Mouse (Mus musculus) olfactory bulb, adult 2 months (tissue): ENCODE measurements around the gene Barhl1. TPM values are rescaled to one million over a fixed set of nuclear protein-coding genes. Genes with fewer than 3 reads are reported as not detected.

Experiments used
- H3K27ac ChIP-seq: fragments of 200-500 bp; 2 replicates; pipeline ENCODE4 v1.5.1; 2012; ENCODE audit warnings: low read depth, low read length; ENCODE audit not compliant: insufficient read depth
- H3K4me1 ChIP-seq: fragments of 200-500 bp; 2 replicates; pipeline ENCODE4 v1.6.1; 2012; ENCODE audit warnings: low read length; ENCODE audit not compliant: control insufficient read depth, insufficient read depth
- H3K4me3 ChIP-seq: fragments of 200-500 bp; 2 replicates; pipeline ENCODE4 v1.5.1; 2012; ENCODE audit warnings: mild to moderate bottlenecking, low read depth, low read length, moderate library complexity; ENCODE audit not compliant: insufficient read depth
- CTCF ChIP-seq: fragments of 200-500 bp; IDR thresholded peaks from 2 replicates; pipeline ENCODE4 v1.5.1; 2012; ENCODE audit warnings: low read depth, mild to moderate bottlenecking, low read length, moderate library complexity; ENCODE audit not compliant: insufficient read depth
- POLR2A ChIP-seq: fragments of 200-500 bp; IDR thresholded peaks from 2 replicates; pipeline ENCODE4 v1.6.1; 2012; ENCODE audit warnings: mild to moderate bottlenecking, low read depth, low read length, moderate library complexity; ENCODE audit not compliant: insufficient read depth
- WGBS: fragments of 180-500 bp; shearing (Covaris S2); methylation state at CpG from one replicate; pipeline ENCODE4 v1.1.7; 2018; 5-methylcytosine and 5-hydroxymethylcytosine counted together
- polyA plus RNA-seq: library from polyadenylated mRNA; stranded (reverse); fragments of >200 nt; gene quantifications from 2 replicates; pipeline ENCODE4 v1.2.4, GENCODE M21; 2012; ENCODE audit warnings: low replicate concordance; ENCODE audit not compliant: missing spikeins, insufficient read depth, insufficient read length

Barhl1 gene
- polyA plus RNA-seq, 1 experiment: not detected

DNA sequence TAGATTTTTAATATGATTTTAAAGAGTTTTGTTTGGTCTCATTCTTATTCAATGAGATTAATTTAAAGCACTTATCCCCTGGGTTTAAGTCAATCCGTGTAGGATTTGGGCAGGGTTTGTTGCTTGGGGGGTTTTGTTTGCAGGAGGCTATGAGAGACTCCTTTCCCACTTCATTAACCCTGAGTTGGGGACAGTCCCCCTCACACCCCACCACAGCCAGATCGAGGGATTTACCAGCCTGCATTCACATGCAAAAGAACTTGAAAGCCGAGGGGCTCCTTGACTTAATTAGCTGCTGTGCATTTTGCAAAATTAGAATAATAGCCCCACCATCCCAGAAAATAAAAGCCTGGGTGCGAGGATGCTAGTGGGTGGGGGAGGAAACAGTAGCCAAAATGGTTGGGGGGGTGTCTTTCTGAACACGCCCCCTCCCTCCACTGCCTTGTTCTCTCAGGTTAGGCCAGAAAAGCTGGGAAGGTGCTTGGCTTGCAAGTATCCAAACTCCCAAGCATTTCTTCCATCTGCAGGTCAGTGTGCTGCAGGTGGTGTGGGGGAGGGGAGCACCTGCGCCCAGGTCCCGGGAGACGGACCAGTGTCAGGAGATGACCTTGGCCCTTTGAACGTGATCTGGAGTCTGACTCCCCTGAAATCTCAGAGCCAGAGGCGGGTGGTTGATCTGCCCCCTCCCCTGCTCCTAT is 8.6 kb downstream of the Barhl1 start:
- TF ChIP-seq POLR2A (no peak), CTCF (no peak)
- no peak overlapping the region for H3K27ac ChIP-seq
- 31% methylated on average over 10 of the region's 10 CpGs for WGBS
- peaks cover 10% of the 10 kb centered on the region for H3K4me1 ChIP-seq
- H3K4me3 ChIP-seq: no peak overlapping the region

DNA sequence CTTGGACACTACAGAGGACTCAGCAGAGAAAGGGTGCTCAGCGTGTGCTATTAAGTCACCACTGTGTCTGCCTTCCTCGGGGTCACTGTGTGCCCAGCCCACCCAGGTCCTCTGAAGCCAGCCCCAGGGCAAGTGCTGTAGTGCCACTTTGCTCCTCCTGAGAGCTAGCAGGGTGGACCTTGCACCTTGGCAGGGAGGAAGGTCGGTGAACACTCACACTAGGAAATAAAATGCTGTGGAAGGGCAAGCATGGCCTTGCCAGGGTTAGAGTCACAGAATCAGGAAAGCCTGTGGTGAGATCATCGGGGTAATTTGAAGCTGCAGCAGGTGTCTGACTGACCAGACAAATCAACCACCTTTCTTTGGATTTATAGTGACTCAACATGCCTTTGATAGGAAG is 10.9 kb downstream of the Barhl1 start:
- 66% methylated on average over 4 of the region's 4 CpGs for WGBS
- Histone ChIP-seq H3K4me1 (peaks cover 10% of the 10 kb centered on the region), H3K4me3 (no peak overlapping the region), H3K27ac (no peak overlapping the region)
- no peak for TF ChIP-seq POLR2A

DNA sequence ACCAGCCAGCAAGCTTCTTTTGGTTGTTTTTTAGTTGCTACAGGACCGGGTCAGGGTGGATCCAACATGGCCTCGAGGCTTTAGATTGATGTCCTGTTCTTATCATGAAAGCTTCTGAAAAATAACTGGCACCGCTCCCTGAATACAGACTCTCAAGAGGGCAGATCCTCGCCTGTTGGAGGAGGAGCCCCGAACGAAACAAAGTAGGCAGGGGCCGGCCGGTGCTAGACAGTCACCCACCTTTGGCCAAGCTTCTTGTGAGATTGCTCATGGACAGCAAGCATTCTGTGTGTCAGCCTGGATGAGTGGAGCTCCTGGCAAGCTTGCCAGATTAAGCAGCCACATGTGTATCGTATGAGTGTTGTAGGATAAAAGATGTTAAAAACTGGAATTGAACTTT is 11.7 kb downstream of the Barhl1 start:
- H3K4me3 ChIP-seq: no peak overlapping the region
- WGBS: 88% methylated on average over 9 of the region's 9 CpGs
- no peak for TF ChIP-seq CTCF
- TF ChIP-seq POLR2A: no peak
- H3K4me1 ChIP-seq: peaks cover 10% of the 10 kb centered on the region
- no peak overlapping the region for H3K27ac ChIP-seq

DNA sequence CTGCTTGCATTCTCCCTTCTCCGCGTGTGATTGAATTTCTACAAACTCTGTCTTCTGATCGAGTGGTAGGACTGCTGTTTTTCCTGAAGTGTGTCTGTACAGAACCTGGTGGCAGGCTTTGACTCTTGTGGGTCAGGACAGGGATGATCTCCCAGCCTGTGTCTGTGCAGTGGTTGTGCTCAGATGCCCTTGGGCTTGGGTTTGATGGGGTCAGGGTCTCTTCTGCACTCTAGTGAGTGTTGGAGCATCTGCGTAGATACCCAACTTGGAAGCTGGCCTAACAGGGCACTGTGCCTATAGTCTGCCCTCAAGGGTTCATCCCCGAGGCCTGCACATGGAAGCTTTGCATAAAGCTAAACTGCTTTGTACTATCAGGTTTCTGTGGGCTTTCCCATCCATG is 12.6 kb downstream of the Barhl1 start:
- H3K27ac ChIP-seq: no peak overlapping the region
- no peak overlapping the region for H3K4me3 ChIP-seq
- TF ChIP-seq CTCF (no peak), POLR2A (no peak)
- 90% methylated on average over 5 of the region's 5 CpGs for WGBS
- peaks cover 9% of the 10 kb centered on the region for H3K4me1 ChIP-seq

DNA sequence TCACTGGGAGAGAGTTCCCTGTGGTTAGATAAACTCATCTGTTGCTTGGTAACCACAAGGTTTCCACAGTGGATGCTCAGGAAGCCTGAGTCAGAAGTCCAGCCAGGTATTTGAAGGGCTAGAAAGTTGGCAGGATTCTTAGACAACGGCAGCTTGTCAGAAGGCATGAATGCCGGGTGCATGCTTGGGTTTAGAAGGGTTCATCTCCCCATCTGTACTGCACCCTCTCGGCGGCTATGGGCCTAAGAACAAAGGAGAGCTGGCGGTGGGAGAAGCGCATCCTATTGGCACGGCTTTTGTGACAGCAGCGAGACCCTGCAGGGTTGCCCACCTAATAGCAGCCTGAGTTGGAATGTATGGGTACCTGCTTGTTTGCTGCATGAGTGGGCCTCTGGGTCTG is 14.2 kb downstream of the Barhl1 start:
- no peak for TF ChIP-seq POLR2A
- no peak for TF ChIP-seq CTCF
- Histone ChIP-seq H3K4me1 (peaks cover 3% of the 10 kb centered on the region; the same call in 1 of the 2 replicates), H3K4me3 (no peak overlapping the region), H3K27ac (no peak overlapping the region)
- WGBS: 91% methylated on average over 8 of the region's 8 CpGs

GRCm38 (mm10) chr2:28897340-28897899 is 19.0 kb downstream of the Barhl1 start:
- no peak overlapping the region for H3K27ac ChIP-seq
- WGBS: 57% methylated on average over 4 of the region's 4 CpGs
- H3K4me3 ChIP-seq: no peak overlapping the region
- TF ChIP-seq CTCF (no peak), POLR2A (no peak)
- peaks cover 5% of the 10 kb centered on the region; the same call in 1 of the 2 replicates for H3K4me1 ChIP-seq

GRCm38 (mm10) chr2:28895876-28896275 is 20.6 kb downstream of the Barhl1 start:
- 82% methylated on average over 7 of the region's 7 CpGs for WGBS
- Histone ChIP-seq H3K4me3 (no peak overlapping the region), H3K4me1 (peaks cover 5% of the 10 kb centered on the region; the same call in 1 of the 2 replicates), H3K27ac (no peak overlapping the region)
- TF ChIP-seq CTCF (no peak), POLR2A (no peak)

DNA sequence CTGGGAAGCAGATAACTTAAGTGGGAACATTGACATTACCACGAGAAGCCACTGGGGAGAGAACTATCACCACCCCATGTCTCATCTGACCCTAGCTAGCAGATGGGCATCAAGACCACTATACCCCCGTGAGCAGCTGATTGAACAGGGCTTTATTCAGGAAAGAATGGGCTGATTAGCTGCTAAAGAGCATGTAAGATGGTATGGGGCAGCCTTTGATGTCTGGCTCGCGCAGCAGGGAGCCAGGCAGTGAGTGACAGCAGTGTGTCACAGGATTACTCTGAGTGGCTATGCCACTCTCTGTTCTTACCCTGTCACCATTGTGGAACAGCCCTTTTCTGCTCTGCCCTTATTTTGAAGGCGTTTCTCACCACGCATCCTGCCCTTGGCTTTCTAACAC is 22.9 kb downstream of the Barhl1 start:
- TF ChIP-seq POLR2A (no peak), CTCF (no peak)
- WGBS: 74% methylated on average over 6 of the region's 6 CpGs
- H3K4me1 ChIP-seq: peaks cover 5% of the 10 kb centered on the region; the same call in 1 of the 2 replicates
- no peak overlapping the region for H3K27ac ChIP-seq
- no peak overlapping the region for H3K4me3 ChIP-seq

DNA sequence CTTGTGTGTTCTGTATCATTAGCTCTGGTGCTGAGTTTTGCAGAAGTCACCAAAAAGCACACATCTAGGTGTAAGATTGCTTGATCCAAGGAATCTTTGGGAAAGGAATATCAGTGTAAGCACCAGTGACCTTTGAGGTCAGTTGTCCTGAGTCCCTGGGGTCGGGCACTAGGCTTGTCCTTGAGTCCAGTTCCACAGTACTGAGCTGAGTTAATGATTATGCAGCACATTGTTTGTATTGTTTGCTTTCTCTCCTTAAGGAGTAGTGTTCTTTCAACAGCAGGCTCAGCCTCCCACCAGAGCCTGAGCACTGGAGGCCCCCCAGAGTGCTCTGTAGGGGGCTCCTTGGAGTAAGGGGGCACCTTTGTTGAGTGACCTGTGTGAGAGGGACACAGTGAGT is 23.7 kb downstream of the Barhl1 start:
- H3K4me1 ChIP-seq: peaks cover 5% of the 10 kb centered on the region; the same call in 1 of the 2 replicates
- H3K27ac ChIP-seq: no peak overlapping the region
- TF ChIP-seq CTCF (no peak), POLR2A (no peak)
- WGBS: 44% methylated on average over 1 of the region's 1 CpGs
- H3K4me3 ChIP-seq: no peak overlapping the region
